Mouse (Mus musculus) heart, postnatal 0 days (tissue): ENCODE data around the gene Lrrc63. TPM values are rescaled to one million over a fixed set of nuclear protein-coding genes. Genes with fewer than 3 reads are reported as not detected.
"Not testable (repeated sequence)": the region's sequence is repeated elsewhere in the genome, so short reads cannot be mapped to it uniquely, and the experiment has no call there.

Source experiments
- ATAC-seq: fragments of 200-750 bp; cut with Nextera tagmentation; 2 replicates; pipeline ENCODE4 v1.8.0; 2017; ENCODE audit warnings: low read depth, moderate number of reproducible peaks, moderate library complexity; ENCODE audit not compliant: insufficient read depth
- DNase-seq: peaks from one replicate; pipeline ENCODE4 v3.0.0-alpha.2; 2016; ENCODE audit warnings: low spot score
- H3K27ac ChIP-seq: fragments of 300-500 bp; sonication (generic); 2 replicates; pipeline ENCODE4 v1.5.1; 2014; ENCODE audit warnings: low read depth, mild to moderate bottlenecking
- H3K27me3 ChIP-seq: fragments of 300-500 bp; sonication (generic); 2 replicates; pipeline ENCODE4 v1.6.1; 2014; ENCODE audit warnings: low read length, mixed read lengths; ENCODE audit not compliant: control insufficient read depth, insufficient read depth
- H3K36me3 ChIP-seq: fragments of 300-500 bp; sonication (generic); replicated peaks from 2 replicates; pipeline ENCODE4 v1.6.1; 2014; ENCODE audit warnings: low read length, mixed read lengths; ENCODE audit not compliant: control insufficient read depth, insufficient read depth
- H3K4me1 ChIP-seq: fragments of 300-500 bp; sonication (generic); 2 replicates; pipeline ENCODE4 v1.6.1; 2014; ENCODE audit warnings: antibody characterized with exemption; ENCODE audit not compliant: control insufficient read depth, insufficient read depth
- H3K4me2 ChIP-seq: fragments of 300-500 bp; sonication (generic); 2 replicates; pipeline ENCODE4 v1.6.1; 2014; ENCODE audit warnings: low read depth, mild to moderate bottlenecking, low read length, moderate library complexity
- H3K4me3 ChIP-seq: fragments of 300-500 bp; sonication (generic); 2 replicates; pipeline ENCODE4 v1.5.1; 2014; ENCODE audit warnings: low read depth, low read length
- H3K9ac ChIP-seq: fragments of 300-500 bp; sonication (generic); replicated peaks from 2 replicates; pipeline ENCODE4 v1.6.1; 2014; ENCODE audit warnings: low read depth, low read length, mixed read lengths
- H3K9me3 ChIP-seq: fragments of 300-500 bp; sonication (generic); replicated peaks from 2 replicates; pipeline ENCODE4 v1.6.1; 2016; ENCODE audit warnings: low read length; ENCODE audit not compliant: control insufficient read depth
- CTCF ChIP-seq: IDR thresholded peaks from 2 replicates; pipeline ENCODE4 v1.5.1; 2016; ENCODE audit warnings: antibody characterized with exemption, control low read depth, low read depth
- EP300 ChIP-seq: IDR thresholded peaks from 2 replicates; pipeline ENCODE4 v1.6.1; 2016; ENCODE audit warnings: antibody characterized with exemption, low read depth
- WGBS: fragments of 180-500 bp; shearing (Covaris S2); extraction: QIAGEN DNeasy Blood & Tissue Kit; methylation state at CpG from one replicate; pipeline ENCODE4 v1.1.7; 2014; 5-methylcytosine and 5-hydroxymethylcytosine counted together
- polyA plus RNA-seq: library from polyadenylated mRNA; unstranded; fragments of >200 nt; fragmentation: Nextera tagmentation; extraction: Ambion mirVana; gene quantifications from 2 replicates; pipeline ENCODE4 v1.2.1, GENCODE M21; 2015
- total RNA-seq: library from RNA; depleted of rRNA; stranded (reverse); fragments of >200 nt; gene quantifications from 2 replicates; pipeline ENCODE4 v1.2.3, GENCODE M21; 2014; ENCODE audit warnings: low replicate concordance

The Lrrc63 gene
- total and polyA plus RNA-seq, 2 experiments from 2014 or later, result not detected

- Histone ChIP-seq H3K36me3 (no peaks in the 10 kb centered on the region), H3K27ac (no peak overlapping the region), H3K4me1 (no peaks in the 10 kb centered on the region), H3K4me3 (no peak overlapping the region), H3K9ac (no peak overlapping the region), H3K9me3 (no peaks in the 10 kb centered on the region), H3K4me2 (no peak overlapping the region), H3K27me3 (no peaks in the 10 kb centered on the region)
- TF ChIP-seq CTCF (no peak), EP300 (no peak)
- DNase-seq (no peak), ATAC-seq (no peak)
- WGBS, result 48% methylated on average over 3 of the region's 3 CpGs
Measured at GRCm38 (mm10) chr14:75151146-75151545, 20.5 kb upstream of the Lrrc63 start.

- Histone ChIP-seq H3K4me1 (no peaks in the 10 kb centered on the region), H3K4me2 (no peak overlapping the region), H3K4me3 (no peak overlapping the region), H3K27ac (no peak overlapping the region), H3K9ac (no peak overlapping the region), H3K36me3 (no peaks in the 10 kb centered on the region), H3K27me3 (no peaks in the 10 kb centered on the region), H3K9me3 (no peaks in the 10 kb centered on the region)
- no peak for TF ChIP-seq EP300
- WGBS, result 52% methylated on average over 2 of the region's 2 CpGs
- DNase-seq (no peak), ATAC-seq (no peak)
Measured at GRCm38 (mm10) chr14:75150653-75151052, 20.0 kb upstream of the Lrrc63 start.

GRCm38 (mm10) chr14:75148229-75148628 is 17.5 kb upstream of the Lrrc63 start:
- WGBS, result 34% methylated on average over 9 of the region's 9 CpGs
- H3K27ac ChIP-seq, result no peak overlapping the region
- H3K27me3 ChIP-seq, result no peaks in the 10 kb centered on the region
- DNase-seq (no peak), ATAC-seq (no peak)
- H3K4me1 ChIP-seq, result no peaks in the 10 kb centered on the region
- no peak overlapping the region for H3K4me2 ChIP-seq
- TF ChIP-seq EP300, result no peak
- TF ChIP-seq CTCF, result no peak
- H3K9ac ChIP-seq, result no peak overlapping the region
- H3K9me3 ChIP-seq, result no peaks in the 10 kb centered on the region
- no peak overlapping the region for H3K4me3 ChIP-seq
- no peaks in the 10 kb centered on the region for H3K36me3 ChIP-seq

- not testable (repeated sequence) for H3K27ac ChIP-seq, H3K9ac ChIP-seq, DNase-seq, H3K4me2 ChIP-seq, ATAC-seq, H3K9me3 ChIP-seq, H3K36me3 ChIP-seq, H3K27me3 ChIP-seq, H3K4me1 ChIP-seq, H3K4me3 ChIP-seq
- WGBS, result 64% methylated on average over 2 of the region's 2 CpGs
Measured at GRCm38 (mm10) chr14:75147706-75148105, 17.0 kb upstream of the Lrrc63 start.

GRCm38 (mm10) chr14:75139225-75139624 is 8.5 kb upstream of the Lrrc63 start:
- ATAC-seq, result no peak
- H3K27me3 ChIP-seq, result no peaks in the 10 kb centered on the region
- H3K9ac ChIP-seq, result no peak overlapping the region
- no peak for TF ChIP-seq EP300
- 84% methylated on average over 2 of the region's 2 CpGs for WGBS
- no peak overlapping the region for H3K4me2 ChIP-seq
- H3K27ac ChIP-seq, result no peak overlapping the region
- 0 out of 2 replicates have a peak, but pooled peaks cover 3% of the 10 kb centered on the region for H3K4me1 ChIP-seq
- H3K4me3 ChIP-seq, result no peak overlapping the region
- H3K9me3 ChIP-seq, result no peaks in the 10 kb centered on the region
- H3K36me3 ChIP-seq, result no peaks in the 10 kb centered on the region
- no peak for DNase-seq

GRCm38 (mm10) chr14:75138503-75138902 is 7.8 kb upstream of the Lrrc63 start:
- Histone ChIP-seq H3K27ac (no peak overlapping the region), H3K27me3 (no peaks in the 10 kb centered on the region), H3K9ac (no peak overlapping the region), H3K4me3 (no peak overlapping the region), H3K4me1 (0 out of 2 replicates have a peak, but pooled peaks cover 3% of the 10 kb centered on the region), H3K4me2 (no peak overlapping the region), H3K36me3 (no peaks in the 10 kb centered on the region), H3K9me3 (no peaks in the 10 kb centered on the region)
- WGBS, result 33% methylated on average over 10 of the region's 10 CpGs
- TF ChIP-seq CTCF (no peak), EP300 (no peak)
- ATAC-seq, result no peak
- no peak for DNase-seq
